Comparison of ENCODE assay signal across 8 mouse cellular contexts in genomic region chr11:77467784-77468183, GRCm38 (mm10). TPM values are rescaled to one million over a fixed set of nuclear protein-coding genes. Genes with fewer than 3 reads are reported as not detected.
DNase-seq lines count a peak whose midpoint lies in the region; ATAC-seq lines count a peak whose summit lies in the region.

No protein-coding gene starts in this region.

- peaks cover 24% of the 10 kb centered on the region for H3K36me3 ChIP-seq in embryonic facial prominence, embryonic 13.5 days
- peaks cover 39% of the 10 kb centered on the region for H3K36me3 ChIP-seq in heart, embryonic 13.5 days
- H3K36me3 ChIP-seq in neural tube, embryonic 15.5 days, result peaks cover 26% of the 10 kb centered on the region

- H3K27ac ChIP-seq in embryonic facial prominence, embryonic 13.5 days, result no peak overlapping the region
- H3K27ac ChIP-seq in heart, embryonic 13.5 days (replicated peaks), result no peak overlapping the region
- no peak overlapping the region for H3K27ac ChIP-seq in neural tube, embryonic 15.5 days (replicated peaks)

- 17% methylated on average over 20 of the region's 20 CpGs for WGBS in embryonic facial prominence, embryonic 13.5 days
- WGBS in heart, embryonic 13.5 days, result 17% methylated on average over 20 of the region's 20 CpGs
- WGBS in neural tube, embryonic 15.5 days, result 13% methylated on average over 20 of the region's 20 CpGs

- H3K4me2 ChIP-seq in embryonic facial prominence, embryonic 13.5 days, result peak overlapping the region; percentile 37
- peak overlapping the region; percentile 40 for H3K4me2 ChIP-seq in heart, embryonic 13.5 days
- peak overlapping the region; percentile 30; the same call in 1 of the 2 replicates for H3K4me2 ChIP-seq in neural tube, embryonic 15.5 days

- H3K4me3 ChIP-seq in embryonic facial prominence, embryonic 13.5 days, result no peak overlapping the region
- no peak overlapping the region for H3K4me3 ChIP-seq in heart, embryonic 13.5 days
- H3K4me3 ChIP-seq in neural tube, embryonic 15.5 days (replicated peaks), result no peak overlapping the region

- H3K27me3 ChIP-seq in embryonic facial prominence, embryonic 13.5 days, result peaks cover 69% of the 10 kb centered on the region
- H3K27me3 ChIP-seq in heart, embryonic 13.5 days (replicated peaks), result peaks cover 53% of the 10 kb centered on the region
- H3K27me3 ChIP-seq in neural tube, embryonic 15.5 days (replicated peaks), result peaks cover 59% of the 10 kb centered on the region

- peak overlapping the region; percentile 16; the same call in 1 of the 2 replicates for H3K9ac ChIP-seq in embryonic facial prominence, embryonic 13.5 days
- H3K9ac ChIP-seq in heart, embryonic 13.5 days, result peak overlapping the region; percentile 41; the same call in 1 of the 2 replicates
- H3K9ac ChIP-seq in neural tube, embryonic 15.5 days (replicated peaks), result no peak overlapping the region

- peak; percentile 77 for ATAC-seq in CD4-positive, CD25-positive, alpha-beta regulatory T cell, adult 4 months
- no peak for ATAC-seq in embryonic facial prominence, embryonic 13.5 days (ENCODE audit: insufficient number of reproducible peaks, insufficient read depth, low FRiP score, low TSS enrichment, low read depth)
- ATAC-seq in heart, embryonic 13.5 days (ENCODE audit: extremely low read depth, insufficient number of reproducible peaks, low FRiP score, low TSS enrichment), result no peak
- no peak for ATAC-seq in neural tube, embryonic 15.5 days (ENCODE audit: low FRiP score)

- H3K9me3 ChIP-seq in embryonic facial prominence, embryonic 13.5 days, result no peaks in the 10 kb centered on the region
- H3K9me3 ChIP-seq in heart, embryonic 13.5 days, result no peaks in the 10 kb centered on the region
- H3K9me3 ChIP-seq in neural tube, embryonic 15.5 days (replicated peaks), result no peaks in the 10 kb centered on the region

- H3K4me1 ChIP-seq in embryonic facial prominence, embryonic 13.5 days, result peaks cover 13% of the 10 kb centered on the region
- peaks cover 52% of the 10 kb centered on the region for H3K4me1 ChIP-seq in heart, embryonic 13.5 days
- peaks cover 5% of the 10 kb centered on the region for H3K4me1 ChIP-seq in neural tube, embryonic 15.5 days

- DNase-seq in adrenal gland, postnatal 14 days, result peak; percentile 93
- peak; percentile 87 for DNase-seq in kidney, postnatal 10 days
- peak; percentile 78 to 84 for DNase-seq in lung, adult 18-20 months
- DNase-seq in testis, postnatal 14 days (ENCODE audit: low spot score), result peak; percentile 73

RNA-seq across cellular contexts. Expression of gene Coro6, which starts 5.6 kb away (rescaled TPM):
- polyA plus RNA-seq in CD4-positive, CD25-positive, alpha-beta regulatory T cell, adult 4 months (2017; shearing (Covaris generic)), result not detected
- 3.6 and 7.8 TPM in 2 replicates for total RNA-seq in adrenal gland, postnatal 14 days (2021)
- 0.10 and 0.40 TPM in 2 replicates for polyA plus RNA-seq in embryonic facial prominence, embryonic 13.5 days (2015; fragmentation: Nextera tagmentation; extraction: Ambion mirVana)
- polyA plus RNA-seq in heart, embryonic 13.5 days (2015; fragmentation: Nextera tagmentation; extraction: Ambion mirVana), result 28.8 and 30.1 TPM in 2 replicates
- polyA plus RNA-seq in neural tube, embryonic 15.5 days (2015; fragmentation: Nextera tagmentation; extraction: Ambion mirVana), result 1.3 and 1.5 TPM in 2 replicates

RNA-seq across cellular contexts. Expression of gene Ankrd13b, which starts 21.7 kb away (rescaled TPM):
- 1 to 10 TPM; 1.3 to 1.4 TPM for polyA plus RNA-seq in CD4-positive, CD25-positive, alpha-beta regulatory T cell, adult 4 months (2017; shearing (Covaris generic))
- total RNA-seq in adrenal gland, postnatal 14 days (2021), result 8.2 and 10.4 TPM in 2 replicates
- 8.5 and 10.4 TPM in 2 replicates for polyA plus RNA-seq in embryonic facial prominence, embryonic 13.5 days (2015; fragmentation: Nextera tagmentation; extraction: Ambion mirVana)
- 2.6 and 3.3 TPM in 2 replicates for polyA plus RNA-seq in heart, embryonic 13.5 days (2015; fragmentation: Nextera tagmentation; extraction: Ambion mirVana)
- polyA plus RNA-seq in neural tube, embryonic 15.5 days (2015; fragmentation: Nextera tagmentation; extraction: Ambion mirVana), result 31.5 and 41.3 TPM in 2 replicates

RNA-seq across cellular contexts. Expression of gene Git1, which starts 25.6 kb away (rescaled TPM):
- polyA plus RNA-seq in CD4-positive, CD25-positive, alpha-beta regulatory T cell, adult 4 months (2017; shearing (Covaris generic)), result 10 to 100 TPM in 1 of 2 experiments, 1 to 10 TPM in 1; 9.6 to 10.9 TPM
- total RNA-seq in adrenal gland, postnatal 14 days (2021), result 49.5 and 53.0 TPM in 2 replicates
- polyA plus RNA-seq in embryonic facial prominence, embryonic 13.5 days (2015; fragmentation: Nextera tagmentation; extraction: Ambion mirVana), result 10.8 and 11.1 TPM in 2 replicates
- polyA plus RNA-seq in heart, embryonic 13.5 days (2015; fragmentation: Nextera tagmentation; extraction: Ambion mirVana), result 7.8 and 7.9 TPM in 2 replicates
- polyA plus RNA-seq in neural tube, embryonic 15.5 days (2015; fragmentation: Nextera tagmentation; extraction: Ambion mirVana), result 13.9 and 14.0 TPM in 2 replicates

RNA-seq across cellular contexts. Expression of gene Abhd15, which starts 47.1 kb away (rescaled TPM):
- 1 to 10 TPM; 2.0 to 3.7 TPM for polyA plus RNA-seq in CD4-positive, CD25-positive, alpha-beta regulatory T cell, adult 4 months (2017; shearing (Covaris generic))
- total RNA-seq in adrenal gland, postnatal 14 days (2021), result 24.3 and 26.9 TPM in 2 replicates
- polyA plus RNA-seq in embryonic facial prominence, embryonic 13.5 days (2015; fragmentation: Nextera tagmentation; extraction: Ambion mirVana), result 2.0 and 2.2 TPM in 2 replicates
- polyA plus RNA-seq in heart, embryonic 13.5 days (2015; fragmentation: Nextera tagmentation; extraction: Ambion mirVana), result 1.1 and 1.6 TPM in 2 replicates
- 2.1 and 3.4 TPM in 2 replicates for polyA plus RNA-seq in neural tube, embryonic 15.5 days (2015; fragmentation: Nextera tagmentation; extraction: Ambion mirVana)

RNA-seq across cellular contexts. Expression of gene Trp53i13, which starts 48.0 kb away (rescaled TPM):
- polyA plus RNA-seq in CD4-positive, CD25-positive, alpha-beta regulatory T cell, adult 4 months (2017; shearing (Covaris generic)), result 1 to 10 TPM; 5.9 to 8.5 TPM
- total RNA-seq in adrenal gland, postnatal 14 days (2021), result 9.6 and 12.5 TPM in 2 replicates
- polyA plus RNA-seq in embryonic facial prominence, embryonic 13.5 days (2015; fragmentation: Nextera tagmentation; extraction: Ambion mirVana), result 54.7 and 55.2 TPM in 2 replicates
- 23.5 and 27.7 TPM in 2 replicates for polyA plus RNA-seq in heart, embryonic 13.5 days (2015; fragmentation: Nextera tagmentation; extraction: Ambion mirVana)
- polyA plus RNA-seq in neural tube, embryonic 15.5 days (2015; fragmentation: Nextera tagmentation; extraction: Ambion mirVana), result 15.3 and 20.3 TPM in 2 replicates

Comparison
In these comparisons a context has a peak if more than half of its experiments do, and no peak if none do; other contexts are left out.
1. RNA of gene Coro6, which starts 5.6 kb away (polyA plus RNA-seq): 28.8 to 30.1 TPM in heart, embryonic 13.5 days; 1.3 to 1.5 TPM in neural tube, embryonic 15.5 days, 0.10 to 0.40 TPM in embryonic facial prominence, embryonic 13.5 days and not detected in CD4-positive, CD25-positive, alpha-beta regulatory T cell, adult 4 months; every median in the first group is over 10 times any median in the second.
2. Peak in every context shown above with its lines, with median percentiles within 50 percentile points of each other: DNase-seq and H3K4me2 ChIP-seq.